Mouse (Mus musculus) liver, adult 2 months (tissue): ENCODE measurements around the gene Enox1. TPM values are rescaled to one million over a fixed set of nuclear protein-coding genes. Genes with fewer than 3 reads are reported as not detected.

ENCODE experiments used
- DNase-seq: peaks from one replicate; pipeline ENCODE4 v3.0.0-alpha.2; 2011; ENCODE audit warnings: low read depth, low spot score; ENCODE audit errors: extremely low read depth
- H3K27ac ChIP-seq: fragments of 200-500 bp; replicated peaks from 2 replicates; pipeline ENCODE4 v1.5.1; 2012; ENCODE audit warnings: low read depth, mild to moderate bottlenecking, control low read depth, inconsistent platforms, low read length; ENCODE audit not compliant: insufficient read depth
- H3K27me3 ChIP-seq: fragments of 200-500 bp; 2 replicates; pipeline ENCODE4 v1.6.1; 2012; ENCODE audit warnings: mild to moderate bottlenecking, moderate library complexity, low read length, inconsistent platforms; ENCODE audit not compliant: control insufficient read depth, insufficient read depth
- H3K36me3 ChIP-seq: fragments of 200-500 bp; 2 replicates; pipeline ENCODE4 v1.6.1; 2012; ENCODE audit warnings: low read length, inconsistent platforms; ENCODE audit not compliant: control insufficient read depth, insufficient read depth
- H3K4me1 ChIP-seq: fragments of 200-500 bp; 2 replicates; pipeline ENCODE4 v1.6.1; 2011; ENCODE audit warnings: low read length; ENCODE audit not compliant: control insufficient read depth, insufficient read depth
- H3K4me3 ChIP-seq: fragments of 200-500 bp; 2 replicates; pipeline ENCODE4 v1.5.1; 2011; ENCODE audit warnings: low read depth, mild to moderate bottlenecking, control low read depth, low read length, moderate library complexity; ENCODE audit not compliant: insufficient read depth
- H3K79me2 ChIP-seq: fragments of 200-500 bp; 2 replicates; pipeline ENCODE4 v1.6.1; 2012; ENCODE audit warnings: inconsistent platforms, mild to moderate bottlenecking, low read length, moderate library complexity; ENCODE audit not compliant: control insufficient read depth, insufficient read depth
- H3K9ac ChIP-seq: fragments of 200-500 bp; 2 replicates; pipeline ENCODE4 v1.6.1; 2012; ENCODE audit warnings: low read depth, mild to moderate bottlenecking, control low read depth, inconsistent platforms, low read length
- CTCF ChIP-seq: fragments of 200-500 bp; IDR thresholded peaks from 2 replicates; pipeline ENCODE4 v1.5.1; 2011; ENCODE audit warnings: low read depth, low read length, control low read depth
- POLR2A ChIP-seq: fragments of 200-500 bp; IDR thresholded peaks from 2 replicates; pipeline ENCODE4 v1.6.1; 2011; ENCODE audit warnings: low read length, control low read depth; ENCODE audit not compliant: insufficient read depth; ENCODE audit errors: extremely low read depth
- WGBS: fragments of 180-500 bp; shearing (Covaris S2); methylation state at CpG from one replicate; pipeline ENCODE4 v1.1.7; 2018; 5-methylcytosine and 5-hydroxymethylcytosine counted together
- polyA plus RNA-seq: library from polyadenylated mRNA; depleted of rRNA; stranded (reverse); fragments of >200 nt; gene quantifications from 2 replicates; pipeline ENCODE4 v1.2.3, GENCODE M21; 2012
- total RNA-seq: library from RNA; depleted of rRNA; stranded (reverse); fragments of >200 nt; gene quantifications from 2 replicates; pipeline ENCODE4 v1.2.3, GENCODE M21; 2014

The Enox1 gene
- total and polyA plus RNA-seq, 2 experiments = 0.09 TPM; not detected in 1

DNA sequence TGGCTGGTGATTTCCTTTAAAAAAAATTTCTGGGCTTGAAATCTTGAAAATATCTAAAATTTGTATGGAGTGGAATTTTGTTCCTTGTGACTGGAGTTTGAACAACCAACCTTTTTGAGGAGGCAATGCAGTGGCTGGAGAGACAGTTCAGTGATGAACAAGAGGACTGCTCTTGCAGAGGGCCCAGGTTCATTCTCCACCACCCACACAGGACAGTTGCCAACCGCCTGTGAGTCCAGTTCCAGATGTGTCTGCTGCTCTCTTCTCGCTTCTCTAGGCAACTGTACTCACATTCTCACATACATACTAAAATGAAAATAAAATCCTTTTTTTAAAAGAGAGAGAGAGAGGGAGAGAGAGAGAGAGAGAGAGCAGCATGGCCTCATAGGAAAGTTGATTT is 212.5 kb downstream of the Enox1 start:
- no peaks in the 10 kb centered on the region for H3K36me3 ChIP-seq
- no peak overlapping the region for H3K9ac ChIP-seq
- H3K4me1 ChIP-seq = no peaks in the 10 kb centered on the region
- no peak overlapping the region for H3K4me3 ChIP-seq
- H3K27ac ChIP-seq = no peak overlapping the region
- DNase-seq = no peak
- TF ChIP-seq CTCF = no peak
- TF ChIP-seq POLR2A = no peak
- no peaks in the 10 kb centered on the region for H3K79me2 ChIP-seq
- 84% methylated on average over 2 of the region's 2 CpGs for WGBS
- H3K27me3 ChIP-seq = no peaks in the 10 kb centered on the region

DNA sequence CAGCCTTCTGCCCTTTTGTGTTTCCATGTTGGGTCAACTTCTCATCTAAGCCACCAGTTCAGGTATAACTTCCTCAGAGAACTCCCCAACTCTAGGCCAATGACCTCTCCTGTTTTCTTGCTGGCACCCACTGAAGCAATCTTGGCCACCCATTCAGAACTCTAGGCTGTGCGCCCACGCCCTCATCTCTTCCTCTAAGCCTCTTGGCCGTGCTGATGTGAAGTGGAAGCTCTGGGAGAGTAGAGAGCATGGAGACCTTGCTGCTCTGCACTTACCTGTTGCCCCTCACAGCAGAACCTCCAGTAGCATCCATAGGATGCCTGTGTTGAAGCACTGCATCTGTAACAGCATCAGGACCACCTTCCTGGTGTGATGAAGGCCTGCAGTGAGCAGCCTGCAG is 214.0 kb downstream of the Enox1 start:
- TF ChIP-seq POLR2A (no peak), CTCF (no peak)
- no peak overlapping the region for H3K9ac ChIP-seq
- H3K27ac ChIP-seq = no peak overlapping the region
- 78% methylated on average over 3 of the region's 3 CpGs for WGBS
- no peaks in the 10 kb centered on the region for H3K36me3 ChIP-seq
- H3K4me1 ChIP-seq = no peaks in the 10 kb centered on the region
- no peak overlapping the region for H3K4me3 ChIP-seq
- H3K27me3 ChIP-seq = no peaks in the 10 kb centered on the region
- DNase-seq = no peak
- no peaks in the 10 kb centered on the region for H3K79me2 ChIP-seq

DNA sequence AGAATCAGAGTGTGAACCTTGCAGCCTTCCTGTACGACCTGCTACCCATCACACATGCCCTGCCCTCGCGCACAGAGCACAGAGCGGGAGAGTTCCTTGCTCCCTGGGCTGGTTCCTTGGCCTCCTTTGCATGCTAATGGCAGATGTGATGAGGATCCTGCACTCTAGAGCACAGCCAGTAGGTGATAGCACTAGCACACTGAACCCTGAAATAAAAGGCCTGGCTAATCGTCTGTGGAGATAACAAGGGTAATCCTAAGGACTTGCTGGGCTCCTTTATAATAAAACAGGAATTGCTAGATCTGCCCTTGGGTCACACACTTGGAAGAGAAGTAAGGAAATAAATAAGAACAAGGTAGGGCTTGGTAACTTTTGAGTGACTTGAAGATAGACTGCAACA is 215.4 kb downstream of the Enox1 start:
- Histone ChIP-seq H3K27me3 (0 out of 2 replicates have a peak, but pooled peaks cover 2% of the 10 kb centered on the region), H3K9ac (no peak overlapping the region), H3K27ac (no peak overlapping the region), H3K36me3 (no peaks in the 10 kb centered on the region), H3K4me1 (no peaks in the 10 kb centered on the region), H3K4me3 (no peak overlapping the region), H3K79me2 (no peaks in the 10 kb centered on the region)
- DNase-seq = no peak
- WGBS = 74% methylated on average over 5 of the region's 5 CpGs
- TF ChIP-seq POLR2A (no peak), CTCF (no peak)

GRCm38 (mm10) chr14:77373119-77373518 is 216.6 kb downstream of the Enox1 start:
- H3K4me1 ChIP-seq = no peaks in the 10 kb centered on the region
- WGBS = 55% methylated on average over 3 of the region's 3 CpGs
- no peaks in the 10 kb centered on the region for H3K79me2 ChIP-seq
- H3K4me3 ChIP-seq = no peak overlapping the region
- 0 out of 2 replicates have a peak, but pooled peaks cover 2% of the 10 kb centered on the region for H3K27me3 ChIP-seq
- no peak for DNase-seq
- no peak overlapping the region for H3K27ac ChIP-seq
- no peaks in the 10 kb centered on the region for H3K36me3 ChIP-seq
- TF ChIP-seq POLR2A (no peak), CTCF (no peak)
- no peak overlapping the region for H3K9ac ChIP-seq

DNA sequence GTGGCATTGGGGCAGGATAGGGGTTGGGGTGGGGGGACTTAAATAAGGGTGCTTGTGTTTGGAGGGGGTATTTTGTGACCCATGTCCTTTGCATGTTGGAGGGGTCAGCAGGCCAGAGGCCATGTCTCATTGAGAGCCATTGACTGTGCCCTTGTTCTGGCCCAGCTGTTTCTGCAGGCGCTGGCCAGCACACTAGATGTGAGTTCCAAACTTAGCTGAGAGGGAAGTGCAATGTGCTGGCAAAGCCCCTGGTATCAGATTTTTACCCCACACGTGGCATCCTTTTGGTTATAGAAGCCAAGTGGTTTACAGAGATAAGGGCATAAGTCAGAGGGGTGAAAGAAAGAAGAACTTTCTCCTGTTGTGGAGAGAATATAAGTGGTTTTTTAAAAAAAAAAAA is 218.5 kb downstream of the Enox1 start:
- Histone ChIP-seq H3K4me3 (no peak overlapping the region), H3K4me1 (no peaks in the 10 kb centered on the region), H3K79me2 (no peaks in the 10 kb centered on the region), H3K27me3 (0 out of 2 replicates have a peak, but pooled peaks cover 2% of the 10 kb centered on the region), H3K27ac (no peak overlapping the region), H3K36me3 (no peaks in the 10 kb centered on the region), H3K9ac (no peak overlapping the region)
- TF ChIP-seq POLR2A (no peak), CTCF (no peak)
- WGBS = 54% methylated on average over 2 of the region's 2 CpGs
- DNase-seq = no peak

GRCm38 (mm10) chr14:77375618-77376017 is 219.1 kb downstream of the Enox1 start:
- 62% methylated on average over 9 of the region's 9 CpGs for WGBS
- H3K36me3 ChIP-seq = no peaks in the 10 kb centered on the region
- no peak for DNase-seq
- no peak overlapping the region for H3K27ac ChIP-seq
- no peaks in the 10 kb centered on the region for H3K4me1 ChIP-seq
- H3K79me2 ChIP-seq = no peaks in the 10 kb centered on the region
- no peak for TF ChIP-seq CTCF
- TF ChIP-seq POLR2A = no peak
- H3K4me3 ChIP-seq = no peak overlapping the region
- H3K27me3 ChIP-seq = 0 out of 2 replicates have a peak, but pooled peaks cover 2% of the 10 kb centered on the region
- H3K9ac ChIP-seq = no peak overlapping the region
